9 mouse cellular contexts compared by ENCODE assay signal in genomic region chr19:34551981-34552380, GRCm38 (mm10). TPM values are rescaled to one million over a fixed set of nuclear protein-coding genes. Genes with fewer than 3 reads are reported as not detected.
DNase-seq lines count a peak whose midpoint lies in the region; ATAC-seq and TF ChIP-seq lines count a peak whose summit lies in the region.
"Had no signal": no experiment of that assay in that cellular context is flagged by ENCODE, and none has a peak within 500 bp of the region (broad histone marks: within the 10 kb centered on the region; RNA-seq: fewer than 3 reads in every experiment).

No protein-coding gene starts in this region.

- no peak overlapping the region; the same call in 1 of the 2 replicates for H3K27ac ChIP-seq in layer of hippocampus, adult 2 months
- peak overlapping the region; percentile 36; the same call in 1 of the 2 replicates for H3K27ac ChIP-seq in kidney, embryonic 16.5 days (ENCODE audit: low read length)

- H3K4me1 ChIP-seq in kidney, embryonic 16.5 days (ENCODE audit: insufficient read depth, low read length) = peaks cover 24% of the 10 kb centered on the region

- WGBS in kidney, embryonic 16.5 days = 40% methylated on average over 5 of the region's 5 CpGs

- no peak overlapping the region for H3K4me3 ChIP-seq in layer of hippocampus, adult 2 months
- peak overlapping the region; percentile 1; the same call in 1 of the 2 replicates for H3K4me3 ChIP-seq in kidney, embryonic 16.5 days (ENCODE audit: low read length)

- no peak for ATAC-seq in kidney, embryonic 16.5 days (ENCODE audit: low FRiP score, low TSS enrichment)

- TF ChIP-seq CTCF in layer of hippocampus, adult 2 months (conservative IDR thresholded peaks at IDR 0.05) = 0 out of 2 replicates have a peak, but pooled peaks have one; percentile 20

- H3K27me3 ChIP-seq in kidney, embryonic 16.5 days (ENCODE audit: insufficient read depth, low read length) = no peaks in the 10 kb centered on the region

- H3K4me2 ChIP-seq in kidney, embryonic 16.5 days (replicated peaks; ENCODE audit: low read depth, low read length) = peak overlapping the region; percentile 18

- no peak overlapping the region for H3K9ac ChIP-seq in kidney, embryonic 16.5 days (replicated peaks; ENCODE audit: low read length)

- no peaks in the 10 kb centered on the region for H3K9me3 ChIP-seq in kidney, embryonic 16.5 days (ENCODE audit: low read length)

- no peaks in the 10 kb centered on the region for H3K36me3 ChIP-seq in kidney, embryonic 16.5 days (ENCODE audit: insufficient read depth, low read length)

- no peak for DNase-seq in layer of hippocampus, adult 2 months (ENCODE audit: low spot score in 2 of 2)
- DNase-seq in layer of hippocampus, adult 18-20 months (ENCODE audit: low spot score in 2 of 2) = no peak
- peak; percentile 68 to 73 for DNase-seq in heart, adult 18-20 months
- DNase-seq in lung, postnatal 36 days = peak; percentile 80
- no peak for DNase-seq in left cerebral cortex, adult 9 months (ENCODE audit: low spot score in 2 of 2)
- no peak for DNase-seq in right cerebral cortex, adult 2 months (ENCODE audit: low spot score in 2 of 2)
- DNase-seq in right cerebral cortex, postnatal 25 days = no peak

RNA-seq across cellular contexts. Expression of gene Ifit2, which starts 1.5 kb away (rescaled TPM):
- 1 to 10 TPM; 4.4 to 5.6 TPM for total RNA-seq in layer of hippocampus, adult 2 months (2021)
- 1 to 10 TPM; 4.5 to 4.8 TPM for total RNA-seq in layer of hippocampus, adult 18-20 months (2021)
- total RNA-seq in heart, adult 18-20 months (2021) = 1 to 10 TPM; 3.1 to 3.7 TPM
- 11.5 and 11.8 TPM in 2 replicates for polyA plus RNA-seq in kidney, embryonic 16.5 days (2015; fragmentation: Nextera tagmentation; extraction: Ambion mirVana)

RNA-seq across cellular contexts. Expression of gene Lipa, which starts 24.7 kb away (rescaled TPM):
- 10 to 100 TPM; 16.6 to 20.0 TPM for total RNA-seq in layer of hippocampus, adult 2 months (2021)
- total RNA-seq in layer of hippocampus, adult 18-20 months (2021) = 10 to 100 TPM; 18.2 to 19.6 TPM
- 10 to 100 TPM; 22.2 to 28.9 TPM for total RNA-seq in heart, adult 18-20 months (2021)
- polyA plus RNA-seq in kidney, embryonic 16.5 days (2015; fragmentation: Nextera tagmentation; extraction: Ambion mirVana) = 36.0 TPM in 2 replicates

RNA-seq across cellular contexts. Expression of gene Ifit3, which starts 31.4 kb away (rescaled TPM):
- total RNA-seq in layer of hippocampus, adult 2 months (2021) = 1 to 10 TPM; 1.9 to 4.0 TPM
- 1 to 10 TPM; 3.0 to 4.6 TPM for total RNA-seq in layer of hippocampus, adult 18-20 months (2021)
- total RNA-seq in heart, adult 18-20 months (2021) = 1 to 10 TPM; 2.8 to 3.4 TPM
- 2.8 and 3.8 TPM in 2 replicates for polyA plus RNA-seq in kidney, embryonic 16.5 days (2015; fragmentation: Nextera tagmentation; extraction: Ambion mirVana)
- total RNA-seq: MEL had no signal

RNA-seq across cellular contexts. Expression of gene Ifit1bl1, which starts 49.8 kb away (rescaled TPM):
- 1 to 10 TPM; 1.3 to 1.9 TPM for total RNA-seq in layer of hippocampus, adult 2 months (2021)
- total RNA-seq in layer of hippocampus, adult 18-20 months (2021) = 1 to 10 TPM; 1.2 to 1.8 TPM
- total RNA-seq in heart, adult 18-20 months (2021) = 1 to 10 TPM; 1.3 to 2.5 TPM
- 0.16 and 0.18 TPM in 2 replicates for polyA plus RNA-seq in kidney, embryonic 16.5 days (2015; fragmentation: Nextera tagmentation; extraction: Ambion mirVana)
- total RNA-seq: MEL had no signal

RNA-seq across cellular contexts. Expression of gene Ifit3b, which starts 55.8 kb away (rescaled TPM):
- total RNA-seq in layer of hippocampus, adult 2 months (2021) = 1 to 10 TPM; 1.0 to 1.7 TPM
- 1 to 10 TPM; 2.3 to 2.5 TPM for total RNA-seq in layer of hippocampus, adult 18-20 months (2021)
- 1 to 10 TPM in 1 of 2 experiments, under 1 TPM in 1; 0.90 to 1.5 TPM for total RNA-seq in heart, adult 18-20 months (2021)
- polyA plus RNA-seq in kidney, embryonic 16.5 days (2015; fragmentation: Nextera tagmentation; extraction: Ambion mirVana) = 1.1 and 1.8 TPM in 2 replicates
- total RNA-seq: MEL had no signal

Comparison
In these comparisons a context has a peak if more than half of its experiments do, and no peak if none do; other contexts are left out.
1. DNase-seq: peak in heart, adult 18-20 months (2 of 2) and lung, postnatal 36 days (single experiment); none in layer of hippocampus, adult 2 months (0 of 2), layer of hippocampus, adult 18-20 months (0 of 2), left cerebral cortex, adult 9 months (0 of 2), right cerebral cortex, adult 2 months (0 of 2) and right cerebral cortex, postnatal 25 days (single experiment).